Mouse (Mus musculus) monocyte, adult 5-6 weeks (primary cell): Measurements from ENCODE around the gene Snrnp25. TPM values are rescaled to one million over a fixed set of nuclear protein-coding genes. Genes with fewer than 3 reads are reported as not detected.
A peak's percentile ranks its signal among the peaks of the same experiment; 100 is the strongest.

ENCODE experiments used
- ATAC-seq: fragments of 153-309, 156-312 bp; replicated peaks from 2 replicates; pipeline ENCODE4 v1.8.0; 2017; ENCODE audit warnings: mild to moderate bottlenecking; ENCODE audit not compliant: low TSS enrichment, insufficient number of reproducible peaks, severe bottlenecking, poor library complexity, low FRiP score
- total RNA-seq: library from RNA; stranded (forward); fragments of 200-1000, 200-491, 200-594 nt; gene quantifications from 3 replicates; pipeline ENCODE4 v1.2.3, GENCODE M21; 2017

The Snrnp25 gene
- total RNA-seq, 1 experiment from 2014 or later, result 17.2 TPM

DNA sequence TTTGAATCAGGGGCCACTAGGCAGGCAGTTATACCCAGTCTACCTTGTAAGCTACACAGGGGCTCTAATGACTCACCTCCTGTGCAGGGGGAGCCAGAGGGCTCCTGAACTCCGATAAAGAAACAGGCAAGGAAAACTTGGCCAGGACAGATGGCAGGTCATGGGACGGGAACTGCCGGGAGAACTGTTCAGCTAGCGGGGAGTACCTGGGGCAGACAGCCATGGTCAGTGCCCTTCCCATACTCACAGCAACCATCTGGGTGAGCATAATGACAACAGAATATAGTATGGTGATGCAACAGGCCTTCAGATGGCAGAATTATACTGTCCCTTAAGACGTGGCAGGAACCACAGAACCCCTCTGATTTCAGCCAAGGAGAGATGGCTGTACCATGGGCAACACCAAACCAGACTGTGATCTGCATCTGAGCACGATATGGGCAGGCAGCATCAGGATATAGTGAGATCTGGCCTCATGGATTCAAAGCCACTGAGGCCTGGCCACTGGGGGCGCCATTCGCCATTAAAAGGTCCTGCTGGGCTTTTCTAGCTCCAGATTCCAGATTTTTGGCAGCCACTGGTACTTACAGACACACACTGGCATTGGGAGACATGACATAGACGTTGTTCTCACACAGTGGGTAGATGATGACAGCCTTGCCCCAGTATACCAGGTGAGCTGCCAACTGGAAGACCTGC, 31.6 kb downstream of the Snrnp25 start:
- ATAC-seq, result no peak

DNA sequence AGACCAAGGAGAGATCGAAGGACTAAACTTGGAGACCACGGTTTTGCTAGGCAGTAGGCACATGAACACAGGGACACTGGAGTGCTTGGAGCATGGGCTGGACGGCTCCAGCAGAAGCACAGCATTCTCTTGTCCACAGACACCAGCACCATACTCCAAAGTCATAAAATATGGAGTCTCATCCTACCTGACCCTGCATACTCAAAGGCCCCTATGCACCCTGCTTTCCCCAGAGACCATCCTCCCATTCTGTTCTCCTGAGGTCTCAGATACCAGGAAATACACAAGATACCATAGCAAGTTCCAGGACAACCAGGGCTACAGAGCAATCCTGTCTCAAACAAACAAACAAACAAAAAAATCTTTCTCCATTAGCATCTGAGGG, 32.2 kb downstream of the Snrnp25 start:
- no peak for ATAC-seq

DNA sequence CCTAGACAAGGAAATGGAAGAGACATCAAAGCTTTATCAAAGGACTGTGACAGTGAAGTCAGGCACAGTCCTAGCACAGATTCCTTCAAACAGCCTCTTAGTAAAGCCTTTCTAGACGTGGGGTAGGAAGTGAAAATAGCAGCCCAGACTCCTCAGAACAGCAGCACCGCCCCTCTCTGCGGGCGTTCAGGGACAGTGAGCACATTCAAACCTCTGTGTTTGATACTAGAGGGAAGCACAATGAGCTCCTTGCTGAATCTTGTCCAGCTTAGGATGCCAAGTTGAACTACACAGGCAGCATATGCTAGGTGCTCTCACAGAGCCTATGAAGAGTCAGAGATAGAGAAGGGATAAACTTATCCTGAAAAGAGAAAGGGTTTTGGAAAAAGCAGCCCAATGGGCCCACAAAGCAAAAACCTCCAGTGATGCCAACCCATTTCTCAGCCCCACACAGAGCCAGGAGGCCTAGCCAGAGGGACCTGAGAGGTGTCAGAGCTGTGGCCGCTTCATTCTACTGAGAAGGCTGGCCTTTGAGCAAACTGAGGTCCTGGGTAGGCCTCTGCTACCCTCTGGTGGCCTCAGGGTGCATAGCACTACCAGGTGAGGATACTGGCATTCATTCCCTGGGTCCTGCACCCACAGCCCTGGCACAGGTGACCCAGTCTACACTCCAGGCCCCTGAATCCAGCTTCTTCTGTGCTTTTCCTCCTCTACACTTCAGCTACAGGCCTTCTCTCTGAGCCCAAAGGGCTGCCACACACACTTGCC, 33.1 kb downstream of the Snrnp25 start:
- ATAC-seq, result peak; percentile 92

DNA sequence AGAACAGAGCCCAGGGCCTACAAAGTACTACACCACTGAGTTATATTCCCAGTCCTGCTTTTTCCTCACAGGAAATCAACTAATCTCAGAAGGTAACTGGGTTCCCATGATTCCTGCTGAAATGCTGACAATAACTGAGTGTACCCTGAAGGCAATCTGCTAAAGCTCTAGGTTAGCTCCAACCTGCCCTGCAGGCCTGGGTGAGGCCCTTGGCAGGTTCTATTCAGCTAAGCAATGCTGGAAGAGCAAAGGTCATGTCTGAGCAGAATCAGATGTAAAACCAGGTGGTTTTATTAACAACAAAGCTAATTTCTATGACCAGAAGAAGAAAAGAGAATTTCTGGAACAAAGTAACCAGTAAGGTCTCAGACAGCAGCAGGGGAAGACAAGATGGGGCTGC, 36.2 kb downstream of the Snrnp25 start:
- ATAC-seq, result no peak

DNA sequence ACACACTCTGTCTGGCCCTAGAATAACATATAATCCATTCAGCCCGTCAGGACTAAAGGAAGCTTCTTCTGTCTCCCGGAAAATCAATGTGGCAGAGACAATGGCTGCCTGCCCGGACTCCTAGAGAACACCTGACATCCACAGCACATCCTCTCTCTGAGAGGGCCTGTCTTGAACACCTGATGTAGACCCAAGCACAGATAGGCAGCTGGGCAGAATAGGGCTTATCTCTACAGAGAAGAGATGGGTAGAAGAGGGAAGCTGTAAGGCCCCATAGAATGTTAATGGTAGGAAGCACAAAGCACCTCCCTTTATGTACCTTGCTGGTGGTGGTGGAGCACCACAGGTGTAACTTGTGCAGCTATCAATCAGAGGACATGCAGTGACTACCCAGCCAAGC, 37.0 kb downstream of the Snrnp25 start:
- no peak for ATAC-seq

DNA sequence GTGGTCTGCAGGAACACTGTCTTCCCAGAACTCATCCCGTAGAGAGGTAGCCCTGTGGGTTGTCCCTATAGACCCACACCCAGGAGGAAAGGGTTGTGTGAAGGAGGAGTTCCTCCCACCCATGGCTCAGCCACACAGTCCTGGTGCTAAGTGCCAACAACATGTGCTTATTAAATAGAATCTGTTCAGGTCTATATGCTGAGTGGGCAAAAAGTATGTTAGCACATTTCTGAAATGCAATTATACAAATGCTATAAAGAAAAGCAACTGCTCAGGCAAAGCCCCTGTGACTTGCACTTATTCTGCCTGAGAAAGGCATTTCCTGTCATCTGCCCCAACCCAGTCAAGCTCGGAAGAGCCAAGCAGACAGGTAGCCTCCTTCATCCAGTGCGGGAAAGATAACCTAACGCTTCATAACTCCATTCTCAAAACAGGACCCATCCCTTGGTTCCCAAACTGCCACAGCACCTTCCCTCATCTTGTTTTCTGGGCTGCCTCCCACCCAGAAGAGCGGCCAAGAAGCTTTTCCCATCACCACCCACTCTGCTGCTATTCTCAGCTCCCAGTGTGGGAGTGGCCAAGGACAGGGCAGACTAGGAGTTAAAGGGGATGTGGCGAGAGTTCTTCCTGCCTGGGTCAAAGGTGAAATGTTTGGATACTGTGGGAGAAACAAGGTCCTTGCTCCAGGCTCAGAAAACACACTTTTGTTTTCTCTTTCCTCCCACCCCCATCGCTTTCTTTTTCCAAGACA, 38.2 kb downstream of the Snrnp25 start:
- no peak for ATAC-seq

DNA sequence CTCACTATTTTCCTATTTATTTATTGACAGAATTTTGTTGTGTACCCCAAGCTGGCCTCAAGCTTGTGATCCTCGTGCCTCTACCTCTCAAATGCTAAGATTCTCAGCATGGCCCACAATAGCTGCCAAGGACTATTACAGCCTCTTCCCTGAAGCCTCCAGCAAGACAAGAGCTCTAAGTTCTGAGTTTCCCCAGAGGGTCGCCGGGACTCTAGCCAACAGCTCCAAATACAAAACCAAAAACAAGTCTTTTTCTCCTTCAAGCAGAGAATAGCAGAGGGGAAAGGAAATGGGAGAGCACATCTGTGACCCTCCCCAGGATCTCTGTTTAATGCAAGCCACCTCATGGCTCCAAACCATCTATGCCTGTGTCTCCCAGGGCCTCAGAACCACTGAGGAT, 38.8 kb downstream of the Snrnp25 start:
- no peak for ATAC-seq

DNA sequence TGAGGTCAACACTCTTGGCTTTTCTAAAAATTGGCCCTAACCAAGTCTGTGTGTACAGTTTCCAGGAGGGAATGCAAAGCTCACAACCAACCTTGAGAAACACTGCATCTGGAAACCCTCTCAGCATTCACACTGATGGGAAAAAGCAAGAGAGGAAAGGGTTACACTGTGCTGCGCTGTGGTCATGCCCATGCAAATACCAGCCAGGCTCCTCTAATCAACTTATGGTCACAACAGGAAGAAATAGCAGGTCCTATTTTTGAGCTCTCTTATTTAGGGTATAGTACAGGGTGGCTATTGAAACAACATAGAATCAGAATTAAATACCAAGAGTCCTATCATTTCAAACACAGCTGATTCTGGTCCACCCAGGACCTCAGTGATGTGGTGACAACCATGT, 39.4 kb downstream of the Snrnp25 start:
- no peak for ATAC-seq

DNA sequence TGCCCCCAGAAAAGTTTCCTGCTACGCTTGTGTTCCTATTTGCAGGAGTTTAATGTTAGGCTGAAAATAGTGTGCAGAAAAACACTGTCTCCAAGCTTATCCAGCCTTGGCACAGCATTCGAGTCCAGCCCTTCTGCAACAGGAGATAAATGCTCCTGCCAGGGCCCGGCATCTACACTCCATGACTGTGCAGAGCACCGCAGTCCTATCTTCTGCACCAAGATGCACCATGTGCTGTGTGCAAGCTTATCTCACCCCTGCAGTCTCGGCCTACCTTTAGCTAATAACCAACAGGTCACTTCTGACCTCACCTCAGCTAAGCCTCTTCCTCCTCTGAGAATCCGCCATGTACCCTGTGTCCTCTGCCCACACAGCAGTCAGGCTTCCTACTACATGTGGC, 40.4 kb downstream of the Snrnp25 start:
- ATAC-seq, result no peak

DNA sequence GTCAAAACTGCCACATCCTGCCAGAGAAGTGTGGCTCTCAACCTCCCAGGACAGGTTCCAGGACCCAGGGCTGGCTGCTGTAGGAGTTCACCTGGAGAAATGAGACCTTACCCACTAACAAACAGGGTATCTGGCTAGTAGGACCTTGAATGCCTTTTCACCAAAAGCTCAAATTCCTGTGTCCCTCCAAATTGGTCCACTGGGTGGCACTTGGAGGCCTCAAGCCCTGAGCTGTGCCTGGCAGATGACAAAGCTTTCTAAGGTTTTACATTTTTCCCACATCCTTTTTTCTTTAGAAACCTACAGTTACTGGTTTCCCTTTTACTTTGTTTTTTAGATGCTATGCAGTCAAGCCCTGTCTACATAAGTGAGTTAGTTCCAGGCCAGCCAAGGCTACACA, 41.9 kb downstream of the Snrnp25 start:
- no peak for ATAC-seq

DNA sequence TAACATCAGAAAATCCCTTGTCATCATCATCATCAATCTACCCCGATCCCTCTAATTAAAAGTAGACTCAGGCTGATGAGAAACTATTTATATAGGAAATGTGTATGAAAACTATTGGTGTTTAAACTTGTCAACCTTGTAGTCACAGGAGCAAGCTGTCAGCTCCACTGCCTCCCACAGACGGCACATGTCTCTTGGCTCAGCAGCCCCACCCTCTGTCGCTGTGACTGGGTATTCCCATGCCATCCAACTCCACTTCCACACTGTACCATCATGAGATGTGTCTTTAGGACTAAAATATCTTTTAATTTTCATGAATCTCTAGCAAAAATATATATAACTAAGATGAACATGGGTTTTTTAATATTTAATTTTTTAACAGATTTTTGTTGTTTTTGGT, 43.1 kb downstream of the Snrnp25 start:
- no peak for ATAC-seq

DNA sequence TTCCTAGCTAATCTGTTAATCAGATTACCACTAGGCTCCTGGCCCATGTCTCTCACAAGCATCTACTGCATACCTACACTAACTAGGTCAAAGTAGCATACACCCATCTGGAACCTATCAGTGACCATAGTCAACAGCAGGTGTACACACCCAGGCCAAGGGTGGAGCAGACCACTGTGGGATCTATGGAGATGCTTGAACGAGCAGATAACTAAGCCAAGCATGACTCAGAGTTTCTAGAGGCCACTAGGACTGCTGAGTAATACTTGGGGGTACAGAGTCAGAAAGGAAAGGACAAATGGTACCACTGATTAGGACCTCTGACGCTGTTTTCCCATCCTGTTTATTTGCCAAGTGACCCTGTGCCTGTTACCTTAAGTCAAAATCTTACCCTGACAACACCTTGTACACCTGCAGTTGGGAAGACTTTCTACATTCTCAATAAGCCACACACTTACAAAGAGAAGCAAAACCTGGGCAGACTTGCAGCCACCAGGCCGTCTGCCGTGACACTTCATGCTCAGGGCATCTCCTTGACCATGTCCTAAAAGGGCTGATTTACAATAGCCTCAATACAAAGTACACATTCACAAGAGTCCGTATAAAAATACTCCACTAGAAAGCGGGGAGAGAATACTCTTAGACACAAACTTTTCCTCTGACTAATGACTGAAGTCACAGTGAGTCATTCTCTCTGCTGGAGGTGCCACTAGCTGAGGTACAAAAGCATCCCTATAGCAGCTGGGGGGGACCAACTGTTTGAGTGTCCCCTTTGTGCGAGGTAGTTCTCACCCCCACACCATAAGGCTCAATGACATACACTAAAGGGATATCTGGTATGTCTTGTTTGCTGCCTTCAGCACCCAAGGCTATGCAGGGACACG, 45.9 kb downstream of the Snrnp25 start:
- ATAC-seq, result no peak

DNA sequence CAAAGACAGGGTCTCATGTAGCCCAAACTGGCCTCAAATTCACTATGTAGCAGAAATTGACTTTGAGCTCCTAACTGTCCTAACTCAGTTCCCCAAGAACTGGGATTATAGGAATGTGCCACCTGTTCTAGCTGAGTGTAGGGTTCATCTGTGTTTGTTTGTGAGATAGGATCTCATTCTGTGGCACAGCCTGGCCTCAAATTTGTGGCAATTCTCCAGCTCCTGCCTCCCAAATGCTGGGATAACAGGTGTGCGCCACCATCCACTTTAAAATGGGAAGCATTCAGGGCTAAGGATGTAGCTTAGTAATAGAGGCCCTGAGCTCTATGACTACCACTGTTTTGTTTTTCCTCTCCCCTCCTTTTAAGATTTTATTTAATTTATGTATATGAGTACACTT, 47.9 kb downstream of the Snrnp25 start:
- no peak for ATAC-seq

DNA sequence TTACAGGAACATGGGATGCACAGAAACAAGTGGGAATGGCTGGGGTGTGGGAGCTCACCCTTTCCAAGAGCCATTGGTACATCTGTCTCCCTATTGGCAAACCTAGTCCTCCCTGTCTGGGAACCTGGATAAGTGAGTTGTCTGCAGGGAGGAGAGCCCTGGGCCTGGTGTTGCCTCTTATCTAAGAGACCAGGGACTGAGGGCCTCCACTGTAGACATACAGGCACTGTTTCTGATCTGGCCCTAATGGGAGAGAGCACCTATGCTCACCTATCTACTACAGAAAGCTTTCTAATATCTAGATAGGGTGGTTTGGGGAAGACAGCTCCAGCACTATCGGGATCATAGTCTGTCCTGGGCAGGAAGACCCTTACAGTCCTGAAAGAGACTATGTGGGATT, 50.9 kb downstream of the Snrnp25 start:
- ATAC-seq, result no peak

DNA sequence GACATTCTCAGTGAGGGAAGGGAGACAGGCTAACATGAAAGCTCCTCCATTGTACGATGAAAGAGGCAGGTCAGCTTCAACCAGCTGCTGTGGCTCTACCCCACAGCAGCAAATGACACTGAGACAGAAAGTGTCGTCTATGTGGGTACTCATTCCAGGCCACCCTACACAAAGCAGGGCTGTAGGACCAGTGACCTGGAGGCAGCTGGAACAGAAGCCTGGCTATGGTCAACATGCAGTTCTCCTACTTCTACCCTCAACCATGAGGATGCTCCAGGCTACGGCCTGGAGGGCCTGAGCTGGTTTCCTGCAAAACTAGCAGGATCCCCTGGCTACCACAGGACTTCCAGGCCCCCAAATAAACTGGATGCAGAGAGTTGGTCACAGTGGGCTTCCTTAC, 51.4 kb downstream of the Snrnp25 start:
- no peak for ATAC-seq
